Mouse (Mus musculus): ENCODE results near the gene Tdpoz4. TPM values are rescaled to one million over a fixed set of nuclear protein-coding genes. Genes with fewer than 3 reads are reported as not detected.

Gene Tdpoz4
- polyA plus RNA-seq (2014; fragmentation: Illumina TruSeq; extraction: RNeasy Lipid Tissue Mini Kit (QIAGEN cat#74804); ENCODE audit: low read depth, low replicate concordance) = not detected

DNA sequence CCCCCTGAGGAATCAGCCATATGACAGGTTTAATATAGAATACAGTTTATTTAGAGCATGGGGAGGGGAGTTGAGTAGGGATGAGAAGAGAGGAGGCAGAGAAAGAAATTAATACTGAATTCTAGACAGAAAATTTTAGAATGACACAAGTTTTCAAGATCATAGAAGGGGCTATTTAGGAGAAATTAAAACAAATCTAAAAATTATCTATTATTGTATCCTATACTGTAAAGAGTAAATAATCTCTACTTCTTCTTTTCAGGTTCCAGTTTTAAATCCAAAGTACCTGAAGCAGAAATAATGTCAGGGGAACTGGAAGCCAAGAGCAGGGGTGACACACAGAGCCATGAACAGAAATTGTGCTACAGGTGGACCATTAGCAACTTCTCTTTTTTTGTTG is at the start of gene Tdpoz4:
Gene Tdpoz4, plus strand, starts transcription at position 301 of the 400 bp plus-strand sequence.

DNA sequence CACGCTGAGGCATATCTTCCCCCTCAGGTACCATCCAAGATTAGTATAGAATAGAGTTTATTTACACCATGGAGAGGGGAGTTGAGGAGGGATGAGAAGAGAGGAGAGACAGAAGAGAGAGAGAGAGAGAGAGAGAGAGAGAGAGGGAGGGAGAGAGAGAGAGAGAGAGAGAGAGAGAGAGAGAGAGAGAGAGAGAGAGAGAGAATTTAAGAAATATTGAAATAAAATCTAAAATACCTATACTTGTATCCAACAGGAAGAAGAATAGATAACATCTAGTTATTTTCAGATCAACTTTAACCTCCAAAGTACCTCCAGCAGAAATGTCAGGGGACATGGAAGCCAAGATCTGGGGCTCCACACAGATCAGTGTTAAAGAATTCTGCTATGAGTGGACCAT is 23.5 kb upstream of the Tdpoz4 start, which contains the start of gene Gm5773:
Gene Gm5773, plus strand, starts transcription at position 301 of the 400 bp plus-strand sequence.

DNA sequence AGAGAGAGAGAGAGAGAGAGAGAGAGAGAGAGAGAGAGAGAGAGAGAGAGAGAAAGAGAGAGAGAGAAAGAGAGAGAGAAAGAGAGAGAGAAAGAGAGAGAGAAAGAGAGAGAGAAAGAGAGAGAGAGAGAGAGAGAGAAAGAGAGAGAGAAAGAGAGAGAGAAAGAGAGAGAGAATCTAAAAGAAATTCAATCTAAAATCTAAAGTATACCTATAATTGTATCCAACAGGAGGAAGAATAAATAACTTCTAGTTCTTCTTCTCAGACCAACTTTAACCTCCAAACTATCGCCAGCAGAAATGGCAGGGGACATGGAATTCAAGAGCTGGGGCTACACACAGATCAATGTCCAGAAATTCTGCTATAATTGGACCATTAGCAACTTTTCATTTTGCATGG is 29.5 kb downstream of the Tdpoz4 start, which contains the start of gene Tdpoz3:
Gene Tdpoz3, plus strand, starts transcription at position 301 of the 400 bp plus-strand sequence.

Other genes starting within 250 kb of the Tdpoz4 start
- 8.2 TPM for gene S100a10, start 241.3 kb upstream of the Tdpoz4 start, polyA plus RNA-seq (2014; fragmentation: Illumina TruSeq; extraction: RNeasy Lipid Tissue Mini Kit (QIAGEN cat#74804); ENCODE audit: low read depth, low replicate concordance)
- not detected for gene Tdpoz2, start 143.7 kb upstream of the Tdpoz4 start, polyA plus RNA-seq (2014; fragmentation: Illumina TruSeq; extraction: RNeasy Lipid Tissue Mini Kit (QIAGEN cat#74804); ENCODE audit: low read depth, low replicate concordance)
- not detected for gene Tdpoz1, start 120.1 kb upstream of the Tdpoz4 start, polyA plus RNA-seq (2014; fragmentation: Illumina TruSeq; extraction: RNeasy Lipid Tissue Mini Kit (QIAGEN cat#74804); ENCODE audit: low read depth, low replicate concordance)
- gene Gm37596, start 103.3 kb upstream of the Tdpoz4 start, polyA plus RNA-seq (2014; fragmentation: Illumina TruSeq; extraction: RNeasy Lipid Tissue Mini Kit (QIAGEN cat#74804); ENCODE audit: low read depth, low replicate concordance) = not detected
- gene Gm5773, start 23.4 kb upstream of the Tdpoz4 start, polyA plus RNA-seq (2014; fragmentation: Illumina TruSeq; extraction: RNeasy Lipid Tissue Mini Kit (QIAGEN cat#74804); ENCODE audit: low read depth, low replicate concordance) = not detected
- gene Tdpoz3, start 29.6 kb downstream of the Tdpoz4 start, polyA plus RNA-seq (2014; fragmentation: Illumina TruSeq; extraction: RNeasy Lipid Tissue Mini Kit (QIAGEN cat#74804); ENCODE audit: low read depth, low replicate concordance) = not detected
- not detected for gene Gm9117, start 147.1 kb downstream of the Tdpoz4 start, polyA plus RNA-seq (2014; fragmentation: Illumina TruSeq; extraction: RNeasy Lipid Tissue Mini Kit (QIAGEN cat#74804); ENCODE audit: low read depth, low replicate concordance)
- gene Tdpoz5, start 164.9 kb downstream of the Tdpoz4 start, polyA plus RNA-seq (2014; fragmentation: Illumina TruSeq; extraction: RNeasy Lipid Tissue Mini Kit (QIAGEN cat#74804); ENCODE audit: low read depth, low replicate concordance) = not detected

Measured in testis, adult 10 weeks (tissue).